Mouse (Mus musculus): ENCODE measurements around the gene Ppm1g. TPM values are rescaled to one million over a fixed set of nuclear protein-coding genes. Genes with fewer than 3 reads are reported as not detected.

Gene Ppm1g
- total and polyA plus RNA-seq, 3 experiments: 26.6 to 60.8 (median 51.1) TPM

DNA sequence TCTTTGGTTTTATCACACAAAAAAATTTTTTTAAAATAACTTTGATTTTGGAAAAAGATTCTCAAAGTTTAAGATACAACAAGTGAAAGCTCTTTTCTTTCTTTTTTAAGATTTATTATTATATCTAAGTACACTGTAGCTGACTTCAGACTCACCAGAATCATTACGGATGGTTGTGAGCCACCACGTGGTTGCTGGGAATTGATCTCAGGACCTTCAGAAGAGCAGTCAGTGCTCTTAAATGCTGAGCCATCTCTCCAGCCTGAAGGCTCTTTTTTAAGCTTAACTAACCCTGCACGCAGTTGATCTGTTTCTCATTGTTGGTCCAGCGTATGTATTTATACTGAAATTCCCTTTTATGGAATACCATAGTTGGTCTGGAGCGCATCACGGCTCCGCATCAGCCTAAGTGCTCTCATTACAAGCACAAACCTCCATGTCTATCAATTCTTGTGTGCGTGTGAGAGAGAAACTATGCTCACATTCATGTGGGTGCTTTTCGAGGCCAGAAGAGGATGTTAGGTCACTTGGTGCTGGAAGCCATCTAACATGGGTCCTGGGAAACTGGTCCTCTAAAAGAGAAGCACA is 39.2 kb downstream of the Ppm1g start:
- intact Hi-C loops (cut with DNase I): loop anchor here (2.0 kb wide), 1 partner anchor 22 kb away; the partner anchor contains the start of gene Zfp513
- Histone ChIP-seq H3K36me3 (ENCODE audit: control insufficient read depth, insufficient read depth, low read length) (no peaks in the 10 kb centered on the region; the same call in 1 of the 2 replicates), H3K4me1 (ENCODE audit: control insufficient read depth, insufficient read depth, low read length) (no peaks in the 10 kb centered on the region), H3K27ac (no peak overlapping the region), H3K27me3 (ENCODE audit: control insufficient read depth, insufficient read depth, low read length) (no peaks in the 10 kb centered on the region), H3K4me3 (no peak overlapping the region), H3K9ac (ENCODE audit: low read depth, low read length) (no peak overlapping the region), H3K79me2 (replicated peaks; ENCODE audit: control insufficient read depth, insufficient read depth, low read length) (0 out of 2 replicates have a peak, but pooled peaks cover 2% of the 10 kb centered on the region)
- TF ChIP-seq POLR2A (IDR thresholded peaks at IDR 0.05; ENCODE audit: insufficient read depth, low read depth, low read length): no peak
- TF ChIP-seq EP300 (IDR thresholded peaks at IDR 0.05; ENCODE audit: insufficient read depth, low read depth, low read length): no peak
- no peak for TF ChIP-seq CTCF (IDR thresholded peaks at IDR 0.05)
- 91% methylated on average over 9 of the region's 9 CpGs for WGBS
- no peak for DNase-seq

DNA sequence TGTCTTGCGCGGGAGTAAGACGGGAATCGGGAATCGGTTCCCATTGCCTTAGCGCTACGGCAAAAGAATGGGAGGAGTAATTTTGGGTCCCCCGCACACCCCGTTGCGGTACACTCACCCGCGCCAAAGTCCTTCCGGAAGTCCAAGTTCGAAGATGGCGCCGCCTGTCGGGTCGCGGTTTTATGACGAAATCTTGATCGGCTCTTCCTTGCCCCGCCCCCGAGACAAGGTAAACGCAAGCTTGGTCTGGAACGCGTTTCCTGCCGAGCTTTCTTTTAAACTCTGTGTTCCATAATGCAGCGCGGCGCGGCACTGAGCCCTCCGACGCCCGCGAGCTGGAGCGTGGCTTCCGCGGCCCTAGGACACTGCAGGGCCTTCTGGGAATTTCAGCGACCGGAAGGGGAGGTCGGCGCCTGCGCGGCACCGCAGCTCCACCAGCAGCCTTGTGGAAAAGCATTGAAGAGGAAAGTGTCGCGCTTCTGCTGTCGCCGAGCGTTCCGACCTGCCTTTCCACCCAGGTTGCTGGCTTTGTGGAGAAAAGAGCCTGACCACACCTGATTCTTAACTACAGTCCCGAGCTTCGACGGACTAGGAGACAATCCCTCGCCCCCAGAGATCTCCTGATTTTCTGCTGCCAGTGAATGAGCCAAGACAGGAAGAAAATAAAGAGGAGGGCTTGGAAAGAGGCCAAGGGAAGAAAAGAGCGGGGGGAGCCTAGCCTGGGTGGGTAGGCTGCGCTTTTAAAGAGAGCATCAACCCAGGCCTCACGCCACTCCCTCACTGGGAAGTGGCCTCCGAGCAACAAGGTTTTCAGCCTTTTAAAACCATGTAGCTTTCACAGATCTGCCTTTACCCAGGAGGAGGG is 40.5 kb downstream of the Ppm1g start, which contains the start of the genes Gm29609 and Gtf3c2:
TSS of gene Gm29609 (minus strand) at position 146 of the 865 bp plus-strand sequence.
TSS of gene Gtf3c2 (minus strand) at position 379 of the 865 bp plus-strand sequence.
- WGBS: 1% methylated on average over 59 of the region's 59 CpGs
- TF ChIP-seq CTCF (IDR thresholded peaks at IDR 0.05) (peak; percentile 29; the same call in 1 of the 2 replicates), EP300 (IDR thresholded peaks at IDR 0.05; ENCODE audit: insufficient read depth, low read depth, low read length) (peak; percentile 69), POLR2A (IDR thresholded peaks at IDR 0.05; ENCODE audit: insufficient read depth, low read depth, low read length) (peak; percentile 88)
- H3K79me2 ChIP-seq (replicated peaks; ENCODE audit: control insufficient read depth, insufficient read depth, low read length): 0 out of 2 replicates have a peak, but pooled peaks cover 2% of the 10 kb centered on the region
- no peaks in the 10 kb centered on the region for H3K27me3 ChIP-seq (ENCODE audit: control insufficient read depth, insufficient read depth, low read length)
- intact Hi-C loops (cut with DNase I): loop anchor here (1.0 to 5.0 kb wide), 5 partner anchors 13 to 128 kb away; partner anchors contain the start of genes Cad, Eif2b4, Ift172 and Mpv17
- H3K4me3 ChIP-seq: peak within 1 kb of the TSS; percentile 79
- peak within 1 kb of the TSS; percentile 94 for H3K27ac ChIP-seq
- H3K36me3 ChIP-seq (ENCODE audit: control insufficient read depth, insufficient read depth, low read length): no peaks in the 10 kb centered on the region; the same call in 1 of the 2 replicates
- no peaks in the 10 kb centered on the region for H3K4me1 ChIP-seq (ENCODE audit: control insufficient read depth, insufficient read depth, low read length)
- peak within 1 kb of the TSS; percentile 73 for H3K9ac ChIP-seq (ENCODE audit: low read depth, low read length)
- DNase-seq: peak; percentile 93 to 95

DNA sequence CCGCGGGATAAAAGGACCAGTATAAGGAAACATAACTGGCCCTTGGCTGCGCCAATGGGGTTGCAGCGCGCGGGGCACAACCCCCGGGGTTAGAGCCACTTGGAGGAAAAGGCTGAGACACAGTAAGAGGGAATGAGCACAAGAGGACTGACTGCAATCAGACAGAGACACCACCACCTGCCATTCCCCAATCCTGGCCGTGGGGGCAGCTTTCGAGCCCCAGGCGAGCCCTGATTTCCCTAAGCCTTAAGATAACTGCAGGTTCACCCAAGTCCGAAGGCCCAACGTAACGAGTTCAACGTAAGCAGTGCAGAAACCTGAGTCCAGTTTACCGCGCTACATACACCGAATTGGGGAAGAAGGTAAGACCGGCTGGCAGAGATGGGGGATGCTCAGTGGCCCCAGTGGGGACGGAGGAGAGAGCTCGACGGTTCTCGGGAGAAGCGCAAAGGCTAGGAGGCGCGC is 41.2 kb downstream of the Ppm1g start:
- DNase-seq: no peak
- TF ChIP-seq EP300 (IDR thresholded peaks at IDR 0.05; ENCODE audit: insufficient read depth, low read depth, low read length) (no peak), POLR2A (IDR thresholded peaks at IDR 0.05; ENCODE audit: insufficient read depth, low read depth, low read length) (no peak), CTCF (IDR thresholded peaks at IDR 0.05) (no peak)
- no peaks in the 10 kb centered on the region for H3K27me3 ChIP-seq (ENCODE audit: control insufficient read depth, insufficient read depth, low read length)
- peaks cover 4% of the 10 kb centered on the region; the same call in 1 of the 2 replicates for H3K79me2 ChIP-seq (replicated peaks; ENCODE audit: control insufficient read depth, insufficient read depth, low read length)
- under 1% methylated on average over 25 of the region's 25 CpGs for WGBS
- H3K9ac ChIP-seq (ENCODE audit: low read depth, low read length): peak overlapping the region; percentile 73
- H3K27ac ChIP-seq: peak overlapping the region; percentile 94
- H3K4me1 ChIP-seq (ENCODE audit: control insufficient read depth, insufficient read depth, low read length): no peaks in the 10 kb centered on the region
- no peaks in the 10 kb centered on the region; the same call in 1 of the 2 replicates for H3K36me3 ChIP-seq (ENCODE audit: control insufficient read depth, insufficient read depth, low read length)
- peak overlapping the region; percentile 79 for H3K4me3 ChIP-seq
- intact Hi-C loops (cut with DNase I): loop anchor here (2.0 to 5.0 kb wide), 2 partner anchors 25 to 127 kb away; partner anchors contain the start of genes Cad and Mpv17

DNA sequence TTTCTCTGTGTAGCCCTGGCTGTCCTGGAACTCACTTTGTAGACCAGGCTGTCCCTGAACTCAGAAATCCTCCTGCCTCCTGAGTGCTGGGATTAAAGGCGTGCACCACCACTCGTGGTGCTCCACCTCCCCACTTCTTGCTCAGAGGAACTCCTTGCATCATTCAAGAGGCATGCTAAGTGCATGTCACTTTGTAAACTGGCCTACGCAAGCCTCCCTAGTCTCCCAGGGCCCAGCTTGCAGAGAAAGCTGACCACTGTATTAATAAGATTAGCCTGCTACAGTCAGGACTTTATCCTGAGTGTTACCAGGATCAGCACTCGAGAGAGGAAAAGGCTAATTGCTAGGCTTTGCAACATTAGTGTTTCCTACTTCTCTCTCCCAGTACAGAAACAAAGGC is 51.9 kb downstream of the Ppm1g start:
- no peak overlapping the region for H3K27ac ChIP-seq
- no peak overlapping the region for H3K4me3 ChIP-seq
- H3K4me1 ChIP-seq (ENCODE audit: control insufficient read depth, insufficient read depth, low read length): no peaks in the 10 kb centered on the region
- WGBS: 80% methylated on average over 4 of the region's 4 CpGs
- H3K9ac ChIP-seq (ENCODE audit: low read depth, low read length): no peak overlapping the region
- no peaks in the 10 kb centered on the region for H3K27me3 ChIP-seq (ENCODE audit: control insufficient read depth, insufficient read depth, low read length)
- H3K36me3 ChIP-seq (ENCODE audit: control insufficient read depth, insufficient read depth, low read length): peaks cover 7% of the 10 kb centered on the region
- no peak for DNase-seq
- TF ChIP-seq POLR2A (IDR thresholded peaks at IDR 0.05; ENCODE audit: insufficient read depth, low read depth, low read length) (no peak), EP300 (IDR thresholded peaks at IDR 0.05; ENCODE audit: insufficient read depth, low read depth, low read length) (no peak), CTCF (IDR thresholded peaks at IDR 0.05) (no peak)
- H3K79me2 ChIP-seq (replicated peaks; ENCODE audit: control insufficient read depth, insufficient read depth, low read length): no peaks in the 10 kb centered on the region
- intact Hi-C loops (cut with DNase I): no loop called here

DNA sequence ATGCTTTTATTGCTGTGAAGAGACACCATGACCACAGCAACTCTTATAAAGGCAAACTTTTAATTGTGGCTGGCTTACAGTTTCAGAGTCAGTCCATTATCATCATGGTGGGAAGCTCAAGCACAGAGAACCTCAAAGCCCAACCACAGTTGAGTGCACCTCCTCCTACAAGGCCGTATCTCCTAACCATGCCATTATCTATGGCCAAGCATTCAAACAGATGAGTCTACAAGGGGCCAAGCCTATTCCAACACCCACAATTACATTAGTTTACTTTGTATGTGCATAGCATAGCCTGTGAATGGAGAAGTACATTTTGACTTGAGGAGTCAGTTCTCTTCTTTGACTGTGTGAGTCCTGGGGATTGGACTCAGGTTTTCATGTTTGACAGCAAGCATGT is 55.6 kb downstream of the Ppm1g start:
- intact Hi-C loops (cut with DNase I): no loop called here
- DNase-seq: no peak
- H3K9ac ChIP-seq (ENCODE audit: low read depth, low read length): no peak overlapping the region
- H3K79me2 ChIP-seq (replicated peaks; ENCODE audit: control insufficient read depth, insufficient read depth, low read length): no peaks in the 10 kb centered on the region
- no peak for TF ChIP-seq CTCF (IDR thresholded peaks at IDR 0.05)
- no peak for TF ChIP-seq EP300 (IDR thresholded peaks at IDR 0.05; ENCODE audit: insufficient read depth, low read depth, low read length)
- TF ChIP-seq POLR2A (IDR thresholded peaks at IDR 0.05; ENCODE audit: insufficient read depth, low read depth, low read length): no peak
- WGBS: 84% methylated on average over 1 of the region's 1 CpGs
- H3K27ac ChIP-seq: no peak overlapping the region
- no peak overlapping the region for H3K4me3 ChIP-seq
- H3K27me3 ChIP-seq (ENCODE audit: control insufficient read depth, insufficient read depth, low read length): no peaks in the 10 kb centered on the region
- H3K4me1 ChIP-seq (ENCODE audit: control insufficient read depth, insufficient read depth, low read length): no peaks in the 10 kb centered on the region
- peaks cover 5% of the 10 kb centered on the region for H3K36me3 ChIP-seq (ENCODE audit: control insufficient read depth, insufficient read depth, low read length)

All from heart, adult 2 months (tissue).